Mouse (Mus musculus) left cerebral cortex, postnatal 10 days (tissue): Measurements from ENCODE around the gene Fbn1. TPM values are rescaled to one million over a fixed set of nuclear protein-coding genes. Genes with fewer than 3 reads are reported as not detected.
A peak's percentile ranks its signal among the peaks of the same experiment; 100 is the strongest.
"Not testable (repeated sequence)": the region's sequence is repeated elsewhere in the genome, so short reads cannot be mapped to it uniquely, and the experiment has no call there.

Experiments used
- DNase-seq, 2 experiments: peaks; one replicate each; pipeline ENCODE4 v3.0.0; 2021 to 2022; ENCODE audit warnings: low spot score in 2 of 2, mixed read lengths in 1 of 2; ENCODE audit errors: extremely low spot score in 1 of 2
- intact Hi-C: fragments of 180-260 bp; cut with DNase I; formaldehyde crosslinking; loops from one replicate; pipeline ENCODE4 v1.15.1; 2025
- total RNA-seq, 2 experiments: library from RNA; stranded (reverse); gene quantifications; 2 replicates each; pipeline ENCODE4 v1.2.3; 2021

Gene Fbn1
- total RNA-seq, 2 experiments from 2014 or later, result 9.5 to 9.7 TPM

DNA sequence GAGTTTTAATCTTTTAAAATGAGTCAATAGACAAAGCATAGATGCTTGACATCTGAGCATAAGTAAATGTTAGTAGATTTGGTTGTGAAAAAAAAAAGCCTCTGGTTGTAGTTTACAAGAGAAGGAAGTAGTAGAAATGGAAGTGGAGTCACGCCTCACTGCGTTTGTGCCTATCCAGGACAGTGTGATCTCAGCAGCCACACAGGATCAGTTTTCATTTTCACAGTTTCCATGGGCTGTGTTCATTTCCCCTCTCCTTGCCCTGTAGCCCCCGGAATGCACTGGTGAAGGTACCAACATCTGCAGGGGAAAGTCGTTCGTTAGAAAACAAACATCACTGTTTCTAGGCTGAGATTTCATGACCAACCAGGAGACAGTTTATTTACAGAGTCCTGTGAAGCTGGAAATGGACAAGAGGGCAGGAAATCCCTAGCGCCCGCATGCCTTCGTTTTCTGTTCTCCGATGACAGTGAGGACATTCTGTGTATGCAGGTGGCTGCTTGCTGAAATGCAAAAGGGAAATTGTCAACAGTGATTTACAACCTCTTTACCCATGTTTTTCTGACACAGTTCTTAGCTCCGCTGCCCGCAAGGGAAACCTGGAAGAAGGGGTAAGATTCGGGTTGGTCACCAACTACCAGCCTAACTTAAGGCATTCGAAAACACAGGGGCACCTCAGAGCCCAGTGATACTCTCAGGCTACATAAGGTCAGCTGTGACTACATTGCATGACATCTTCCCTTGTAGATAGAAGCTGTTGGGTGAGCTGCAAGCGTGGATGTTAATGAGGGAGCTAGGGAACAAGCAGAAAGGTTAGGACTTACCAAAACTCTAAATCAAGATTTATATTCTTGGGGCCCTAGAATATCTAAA lies 225.2 kb downstream of the Fbn1 start:
- intact Hi-C loops, result no loop called here
- DNase-seq, result no peak

DNA sequence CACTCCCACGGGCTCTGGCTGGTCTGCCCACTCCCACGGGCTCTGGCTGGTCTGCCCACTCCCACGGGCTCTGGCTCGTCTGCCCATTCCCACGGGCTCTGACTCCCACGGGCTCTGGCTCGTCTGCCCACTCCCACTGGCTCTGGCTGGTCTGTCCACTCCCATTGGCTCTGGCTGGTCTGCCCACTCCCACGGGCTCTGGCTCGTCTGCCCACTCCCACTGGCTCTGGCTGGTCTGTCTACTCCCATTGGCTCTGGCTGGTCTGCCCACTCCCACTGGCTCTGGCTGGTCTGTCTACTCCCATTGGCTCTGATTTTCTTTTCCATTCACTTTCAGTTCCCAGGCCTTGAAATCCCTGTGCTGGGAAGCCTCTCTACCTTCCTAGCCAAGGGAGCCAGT lies 227.8 kb downstream of the Fbn1 start:
- DNase-seq, intact Hi-C loops: not testable (repeated sequence)

DNA sequence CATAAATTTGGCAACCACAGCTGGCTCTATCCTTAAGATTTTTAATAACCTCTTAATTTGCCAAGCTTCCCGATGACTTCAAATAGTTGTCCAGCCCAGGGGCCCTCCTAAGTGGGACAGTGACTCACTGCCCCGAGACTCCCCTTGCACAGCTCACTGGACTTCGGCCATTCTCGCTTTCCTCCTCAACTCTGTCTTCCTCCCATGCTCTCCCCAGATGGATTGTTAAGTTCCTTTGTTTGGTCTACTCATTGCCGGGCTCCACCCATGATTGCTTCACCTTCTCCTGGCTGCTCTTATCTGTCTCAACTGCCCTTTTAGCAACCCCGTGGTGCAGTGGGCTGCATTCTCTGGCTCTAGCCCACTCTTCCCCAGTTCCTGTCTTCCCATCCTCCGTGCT lies 229.3 kb downstream of the Fbn1 start:
- DNase-seq, result no peak
- intact Hi-C loops, result no loop called here

DNA sequence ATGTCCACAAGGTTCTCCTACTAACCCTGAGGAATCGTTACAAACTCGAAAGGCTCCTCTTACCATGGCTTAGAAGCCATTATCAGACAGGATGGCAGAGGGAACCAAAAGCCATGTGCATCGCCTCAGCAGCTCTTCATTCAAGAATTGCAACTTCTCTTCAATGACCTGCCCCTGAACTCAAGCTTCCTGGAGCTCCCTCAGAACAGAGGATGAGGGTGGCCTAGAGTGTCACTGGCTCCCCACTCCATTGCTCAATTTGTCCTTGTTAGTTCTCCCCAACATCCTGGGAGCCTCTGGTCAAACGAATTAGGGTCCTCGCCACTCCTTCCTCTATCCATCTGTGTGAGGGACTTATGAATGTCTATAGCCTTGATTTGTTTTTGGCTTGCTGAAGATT lies 231.1 kb downstream of the Fbn1 start:
- DNase-seq, result no peak
- intact Hi-C loops, result no loop called here

DNA sequence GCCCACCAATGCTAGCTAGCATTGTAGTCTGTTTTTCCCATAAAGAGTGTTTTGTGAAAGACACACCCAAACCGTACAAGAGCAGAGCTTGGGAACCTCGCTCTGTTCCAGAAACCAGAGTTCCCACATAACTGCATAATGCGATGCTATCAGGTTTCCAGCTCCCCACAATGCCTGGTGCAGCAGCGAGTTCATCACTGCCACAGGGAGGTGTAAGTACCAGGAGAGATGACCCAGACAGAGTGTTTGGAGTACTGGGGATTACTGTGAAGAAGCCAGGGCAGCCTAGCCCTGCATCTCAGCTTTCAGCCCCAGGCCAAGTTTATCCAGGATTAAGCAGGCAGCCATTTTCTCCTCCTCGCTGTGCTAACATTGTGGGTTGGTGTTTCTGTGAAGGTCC lies 232.2 kb downstream of the Fbn1 start:
- intact Hi-C loops, result no loop called here
- DNase-seq, result no peak

DNA sequence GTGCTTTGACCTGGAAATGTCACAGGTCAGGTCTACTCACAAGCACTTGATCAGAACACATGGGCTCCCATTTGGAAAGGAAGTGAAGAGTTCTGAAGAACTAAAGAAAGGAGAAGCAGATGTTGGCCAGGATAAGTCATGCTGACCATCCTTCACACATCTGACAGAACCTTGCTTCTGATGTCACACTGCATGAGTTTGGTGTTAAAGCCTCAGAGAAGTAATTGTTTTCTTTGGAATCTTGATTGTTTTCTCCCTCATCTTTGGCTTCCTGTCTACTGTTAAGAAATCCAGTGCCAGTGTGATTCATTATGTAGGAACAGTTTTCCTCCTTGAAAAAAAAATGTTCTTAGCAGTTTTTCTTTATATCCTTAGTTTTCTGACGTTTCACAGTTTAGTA lies 238.9 kb downstream of the Fbn1 start:
- intact Hi-C loops, result loop anchor here (10.0 kb wide), 1 partner anchor 466 kb away; no protein-coding TSS in a partner anchor

DNA sequence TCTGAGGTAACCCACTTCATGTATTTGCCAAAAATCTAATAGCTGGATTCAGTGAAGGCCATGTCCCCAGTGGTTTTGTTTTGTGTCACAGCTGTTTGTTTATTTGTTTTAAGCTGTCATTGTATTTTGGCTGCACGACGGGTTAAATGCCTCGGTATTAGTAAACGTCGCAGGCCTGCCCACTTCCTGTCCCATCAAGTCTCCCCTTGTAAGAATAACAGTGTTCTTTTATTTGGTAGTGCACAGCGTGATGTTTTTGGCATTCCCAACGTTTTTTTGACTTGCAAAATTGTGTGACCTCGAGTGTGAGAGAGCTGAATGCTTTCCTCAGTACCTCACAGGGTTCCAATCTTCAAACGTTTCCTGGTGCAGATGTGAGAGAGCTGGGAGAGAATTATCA lies 244.0 kb downstream of the Fbn1 start:
- DNase-seq, result peak in 1 of 2 experiments; percentile 39
- intact Hi-C loops, result loop anchor here (5.0 to 10.0 kb wide), 2 partner anchors 339 to 471 kb away; no protein-coding TSS in a partner anchor

More for the DNA sequence above, 238.9 kb downstream of the Fbn1 start:
- DNase-seq, result no peak

DNA sequence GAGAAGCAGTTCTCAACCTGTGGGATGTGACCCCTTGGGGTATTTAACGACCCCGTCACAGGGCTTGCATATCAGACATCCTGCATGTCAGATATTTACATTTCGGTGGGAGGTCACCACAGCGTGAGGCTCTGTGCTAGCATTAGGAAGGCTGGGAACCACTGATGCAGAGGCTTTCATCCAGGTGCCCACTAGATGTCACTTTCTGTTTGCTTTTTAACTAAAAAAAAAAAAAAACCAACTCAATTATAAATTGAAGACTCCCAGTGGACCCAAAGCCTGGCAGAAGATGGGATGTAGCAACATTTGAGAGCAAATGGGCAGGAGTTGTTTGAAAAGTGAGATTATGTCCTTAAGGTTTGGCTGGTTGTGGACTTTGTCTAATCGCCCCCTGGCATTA lies 244.7 kb downstream of the Fbn1 start:
- no peak for DNase-seq
- intact Hi-C loops, result loop anchor here (5.0 to 10.0 kb wide), 2 partner anchors 339 to 472 kb away; no protein-coding TSS in a partner anchor

DNA sequence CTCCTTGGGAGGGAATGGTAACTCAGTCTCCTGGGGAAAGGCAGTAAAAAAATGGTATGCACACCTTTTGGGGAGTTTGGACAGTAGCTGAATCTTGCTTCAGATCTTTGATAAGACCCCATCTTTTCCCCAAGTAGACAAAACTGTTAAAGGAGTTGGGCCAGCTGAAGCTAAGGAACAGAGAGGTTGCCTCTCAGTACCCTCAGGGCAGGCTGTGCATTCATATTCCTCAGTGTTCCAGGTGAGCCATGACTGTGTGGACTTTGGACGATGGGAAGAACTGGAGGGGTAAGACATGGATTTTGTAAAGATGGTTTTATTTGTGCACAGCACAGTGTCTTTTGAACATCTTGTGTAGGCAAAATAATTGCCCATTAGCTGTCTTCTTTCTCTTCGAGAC lies 247.5 kb downstream of the Fbn1 start:
- DNase-seq, result no peak
- intact Hi-C loops, result loop anchor here (5.0 to 10.0 kb wide), 2 partner anchors 342 to 474 kb away; no protein-coding TSS in a partner anchor

DNA sequence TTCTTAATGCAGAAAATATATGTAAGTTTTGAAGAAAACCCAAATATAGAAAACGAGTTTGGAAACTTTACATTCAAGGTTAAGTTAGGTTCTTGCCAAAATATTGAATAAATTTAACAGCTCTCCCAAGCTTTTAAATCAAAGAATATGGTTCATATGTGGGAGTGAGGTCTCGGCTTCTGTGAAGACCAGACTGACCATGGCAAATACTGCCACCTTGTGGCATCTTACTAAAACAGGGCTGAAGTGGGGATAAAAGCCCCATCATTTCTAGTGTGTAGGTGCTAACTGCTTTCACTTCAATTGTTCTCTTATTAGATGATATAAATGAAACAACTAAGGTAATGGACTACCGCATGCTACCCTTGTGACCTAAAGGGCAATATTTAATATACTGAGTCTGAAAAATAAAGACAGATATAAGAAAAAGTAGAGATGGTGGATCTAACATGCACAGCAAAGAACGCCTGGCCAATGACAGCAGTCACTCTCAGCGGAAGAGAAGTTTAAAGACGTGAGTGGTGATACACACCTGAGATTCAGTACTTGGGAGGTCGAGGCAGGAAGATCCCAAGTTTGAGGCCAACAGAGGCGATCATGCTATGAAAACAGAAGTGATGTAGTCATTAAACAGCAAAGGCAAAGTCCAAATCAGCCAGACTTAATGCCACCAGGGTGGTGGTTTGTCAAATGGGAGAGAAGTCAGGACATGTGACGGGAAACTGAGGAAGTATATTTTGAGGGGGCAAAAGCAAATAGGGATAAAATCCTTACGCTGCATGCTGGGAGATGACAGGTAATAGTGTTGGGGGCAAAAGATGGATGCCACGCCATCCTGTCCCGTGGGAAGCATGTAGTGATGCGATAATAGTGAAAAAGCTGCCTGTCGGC lies 248.3 kb downstream of the Fbn1 start:
- intact Hi-C loops, result loop anchor here (5.0 to 10.0 kb wide), 2 partner anchors 343 to 475 kb away; no protein-coding TSS in a partner anchor
- no peak for DNase-seq

DNA sequence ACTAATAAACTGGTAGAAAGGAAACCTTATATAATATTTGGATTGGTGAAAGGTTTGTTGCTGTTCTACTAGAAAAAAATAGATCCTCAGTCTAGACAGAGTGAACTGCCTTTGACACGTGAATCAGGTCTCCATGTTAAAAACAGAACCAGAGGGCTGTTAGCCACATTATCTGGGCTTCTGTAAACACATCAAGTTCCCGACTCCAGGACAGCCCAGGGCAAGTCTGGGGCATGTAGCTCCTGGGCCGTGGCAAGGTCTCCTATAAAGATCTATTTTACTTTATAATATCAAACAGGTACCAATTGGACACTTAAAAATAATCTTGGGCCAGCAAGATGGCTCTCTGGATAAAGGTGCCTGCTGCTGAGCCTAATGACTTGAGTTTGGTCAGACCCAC lies 251.9 kb downstream of the Fbn1 start:
- intact Hi-C loops, result no loop called here
- no peak for DNase-seq

DNA sequence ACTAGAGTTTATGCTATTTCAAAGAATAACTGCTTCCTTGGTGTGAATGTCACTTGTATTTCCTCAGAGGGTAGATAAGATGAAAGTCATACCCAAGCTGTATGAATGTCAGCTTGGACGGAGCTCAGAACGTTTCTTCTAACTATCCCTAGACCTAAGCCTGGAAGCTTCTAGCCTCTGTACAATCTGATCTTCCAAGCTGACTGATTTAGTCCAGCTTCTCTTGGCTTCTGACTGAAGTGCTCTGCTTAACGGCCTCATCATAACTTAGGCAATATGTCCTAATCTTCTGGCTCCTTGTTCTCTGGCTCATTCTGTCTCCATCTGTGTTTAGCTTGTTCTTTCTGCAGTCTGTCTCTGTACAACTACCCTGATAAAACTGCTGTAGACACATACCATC lies 253.2 kb downstream of the Fbn1 start:
- DNase-seq, result no peak
- intact Hi-C loops, result no loop called here

DNA sequence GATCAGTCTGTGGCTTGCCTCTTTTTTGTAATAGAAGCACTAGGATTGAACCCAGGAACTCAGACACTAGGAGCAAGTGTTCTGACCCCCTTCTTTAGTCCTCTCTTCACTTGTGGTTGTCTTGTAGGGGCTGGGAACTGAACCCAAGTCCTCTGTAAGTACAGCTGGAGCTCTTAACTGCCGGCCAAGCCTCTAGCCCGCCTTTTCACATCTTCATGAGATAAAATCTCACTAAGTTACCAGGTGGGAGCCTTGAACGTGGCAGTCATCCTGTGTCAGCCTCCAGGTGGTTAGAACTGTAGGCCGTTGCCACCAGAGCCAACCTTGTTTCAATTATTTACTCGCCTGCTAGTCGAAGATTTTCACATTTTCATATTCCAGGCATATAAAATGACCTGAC lies 254.1 kb downstream of the Fbn1 start:
- intact Hi-C loops, result no loop called here
- no peak for DNase-seq

DNA sequence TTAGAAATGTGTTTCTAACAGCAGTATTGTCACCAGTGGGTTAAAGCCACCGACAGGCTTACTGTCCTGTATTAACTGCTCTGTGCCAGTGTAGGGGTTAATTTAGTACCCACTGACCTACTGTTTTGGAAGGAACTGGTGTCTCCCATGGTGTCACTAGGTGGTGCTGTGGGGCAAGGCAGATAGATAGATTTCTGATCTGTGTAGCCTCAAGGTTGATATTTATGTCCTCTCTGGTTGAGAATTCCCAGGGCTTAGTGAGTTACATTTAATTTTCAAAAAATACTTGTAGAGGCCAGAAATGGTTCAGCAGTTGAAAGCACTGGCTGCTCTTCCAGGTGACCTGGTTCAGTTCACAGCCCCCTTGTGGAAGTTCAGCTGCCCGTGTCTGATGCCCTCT lies 255.5 kb downstream of the Fbn1 start:
- peak; percentile 23 to 58 for DNase-seq
- intact Hi-C loops, result no loop called here

DNA sequence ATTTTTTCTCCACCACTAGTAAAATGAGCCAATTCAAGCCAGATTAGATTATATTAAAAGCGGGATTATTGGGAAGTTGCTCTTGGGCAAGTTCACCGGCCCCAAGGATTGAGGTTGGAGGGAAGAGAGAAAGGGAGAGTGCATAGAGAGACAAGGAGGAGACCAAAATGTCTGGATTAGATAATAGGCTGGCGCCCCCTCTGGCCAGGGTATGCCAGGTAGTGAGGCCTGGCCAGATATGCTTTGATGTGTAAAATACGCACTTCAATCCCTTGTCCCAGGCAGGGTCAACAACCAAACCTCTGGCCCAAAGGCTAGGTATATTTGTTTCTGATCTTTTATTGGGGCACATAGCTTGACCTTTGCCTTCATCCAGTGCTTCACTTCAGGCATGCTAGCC lies 256.0 kb downstream of the Fbn1 start:
- no peak for DNase-seq
- intact Hi-C loops, result no loop called here

Other genes with a start within 250 kb of the Fbn1 start
- under 1 TPM; 0.20 to 0.28 TPM for gene Gm9913, start 2.9 kb downstream of the Fbn1 start, total RNA-seq
- gene Cep152, start 117.1 kb upstream of the Fbn1 start, total RNA-seq, result 1 to 10 TPM; 1.8 to 2.0 TPM
- 100 to 1,000 TPM; 428 to 443 TPM for gene Eid1, start 165.1 kb upstream of the Fbn1 start, total RNA-seq
- 1 to 10 TPM; 5.2 to 5.8 TPM for gene Shc4, start 216.2 kb upstream of the Fbn1 start, total RNA-seq